ENCODE assay signal across 15 mouse cellular contexts in the genomic region with DNA sequence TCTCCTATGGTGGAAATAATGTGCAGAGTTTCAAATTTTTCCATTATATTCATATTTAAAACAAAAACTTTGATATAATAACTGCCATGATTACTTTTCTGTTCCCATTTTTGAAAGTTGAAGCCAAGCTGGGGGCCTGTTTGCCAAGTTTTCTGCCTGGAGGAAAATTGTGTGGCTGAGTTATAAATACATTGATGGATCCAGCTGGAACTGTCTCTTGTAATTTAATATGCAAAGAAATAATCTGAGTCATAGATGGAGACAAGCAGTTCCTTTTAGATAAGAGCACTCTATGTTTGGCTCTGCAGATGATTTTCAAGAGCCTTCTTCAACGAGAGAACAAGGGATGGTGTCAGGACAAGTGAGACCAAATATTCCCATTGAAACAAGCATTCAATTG.
DNase-seq lines count a peak whose midpoint lies in the region.
"Had no signal": no experiment of that assay in that cellular context is flagged by ENCODE, and none has a peak within 500 bp of the region (broad histone marks: within the 10 kb centered on the region; RNA-seq: fewer than 3 reads in every experiment).

No protein-coding gene starts in this region.

- DNase-seq in frontal cortex, postnatal 36 days (ENCODE audit: low spot score in 2 of 2) = peak; percentile 27 to 53
- no peak for DNase-seq in frontal cortex, postnatal 10 days (ENCODE audit: low spot score in 2 of 2)
- DNase-seq in right cerebral cortex, adult 18-20 months = peak; percentile 34
- DNase-seq in right cerebral cortex, postnatal 25 days = no peak
- peak; percentile 32 for DNase-seq in layer of hippocampus, adult 8-10 months (ENCODE audit: low spot score in 2 of 2)
- peak; percentile 72 for DNase-seq in telencephalon, adult 2 months (ENCODE audit: low read depth, low spot score)
- no peak for DNase-seq in cerebellum, adult 9-10 months
- DNase-seq: cerebellum, adult 9-11 months; heart, postnatal 14 days; kidney, adult 9 months; kidney, postnatal 25 days; liver; lung, postnatal 14 days; midbrain, embryonic 14.5 days; thymus, postnatal 14 days had no signal

Comparison
In these comparisons a context has a peak if more than half of its experiments do, and no peak if none do; other contexts are left out.
1. DNase-seq: peak in frontal cortex, postnatal 36 days (2 of 2), right cerebral cortex, adult 18-20 months (single experiment), layer of hippocampus, adult 8-10 months (2 of 2) and telencephalon, adult 2 months (single experiment); none in frontal cortex, postnatal 10 days (0 of 2), right cerebral cortex, postnatal 25 days (single experiment) and cerebellum, adult 9-10 months (single experiment).